Mouse (Mus musculus) limb, embryonic 14.5 days (tissue): ENCODE data around the gene Traf5. TPM values are rescaled to one million over a fixed set of nuclear protein-coding genes. Genes with fewer than 3 reads are reported as not detected.

ENCODE experiments used
- ATAC-seq: fragments of 200-750 bp; cut with Nextera tagmentation; 2 replicates; pipeline ENCODE4 v1.8.0; 2017; ENCODE audit warnings: low read depth, moderate number of reproducible peaks, moderate TSS enrichment; ENCODE audit not compliant: low FRiP score
- DNase-seq: peaks from one replicate; pipeline ENCODE4 v3.0.0-alpha.2; 2015; ENCODE audit warnings: low spot score
- H3K27ac ChIP-seq: fragments of 300-500 bp; sonication (generic); replicated peaks from 2 replicates; pipeline ENCODE4 v1.5.1; 2014; ENCODE audit warnings: low read depth, mild to moderate bottlenecking, low read length, moderate library complexity, mixed read lengths
- H3K27me3 ChIP-seq: fragments of 300-500 bp; sonication (generic); 2 replicates; pipeline ENCODE4 v1.6.1; 2014; ENCODE audit warnings: low read length, mixed read lengths; ENCODE audit not compliant: control insufficient read depth, insufficient read depth
- H3K36me3 ChIP-seq: fragments of 300-500 bp; sonication (generic); 2 replicates; pipeline ENCODE4 v1.6.1; 2014; ENCODE audit warnings: mild to moderate bottlenecking, low read length, moderate library complexity, mixed read lengths; ENCODE audit not compliant: control insufficient read depth, insufficient read depth
- H3K4me1 ChIP-seq: fragments of 300-500 bp; sonication (generic); 2 replicates; pipeline ENCODE4 v1.6.1; 2014; ENCODE audit warnings: antibody characterized with exemption, low read length, mixed read lengths; ENCODE audit not compliant: control insufficient read depth, insufficient read depth
- H3K4me2 ChIP-seq: fragments of 300-500 bp; sonication (generic); replicated peaks from 2 replicates; pipeline ENCODE4 v1.6.1; 2014; ENCODE audit warnings: low read depth, mild to moderate bottlenecking, low read length, moderate library complexity; ENCODE audit not compliant: severe bottlenecking
- H3K4me3 ChIP-seq: fragments of 300-500 bp; sonication (generic); replicated peaks from 2 replicates; pipeline ENCODE4 v1.5.1; 2014; ENCODE audit warnings: low read length
- H3K9ac ChIP-seq: fragments of 300-500 bp; sonication (generic); 2 replicates; pipeline ENCODE4 v1.6.1; 2014; ENCODE audit warnings: mild to moderate bottlenecking, low read depth, low read length, moderate library complexity; ENCODE audit not compliant: severe bottlenecking
- H3K9me3 ChIP-seq: fragments of 300-500 bp; sonication (generic); 2 replicates; pipeline ENCODE4 v1.6.1; 2016; ENCODE audit warnings: low read length; ENCODE audit not compliant: control insufficient read depth
- POLR2A ChIP-seq: fragments of 200-500 bp; IDR thresholded peaks from 2 replicates; pipeline ENCODE4 v1.8.0; 2012; ENCODE audit warnings: inconsistent platforms, mild to moderate bottlenecking, moderate library complexity, borderline replicate concordance; ENCODE audit not compliant: insufficient read depth, insufficient read length; ENCODE audit errors: extremely low read depth
- WGBS: fragments of 180-500 bp; shearing (Covaris S2); extraction: QIAGEN DNeasy Blood & Tissue Kit; methylation state at CpG from one replicate; pipeline ENCODE4 v1.1.7; 2014; 5-methylcytosine and 5-hydroxymethylcytosine counted together
- polyA plus RNA-seq, 2 experiments: library from polyadenylated mRNA; depleted of rRNA in 1 of 2; stranded (reverse) in 1 of 2; unstranded in 1 of 2; fragments of >200 nt; fragmentation: Nextera tagmentation in 1 of 2; extraction: Ambion mirVana in 1 of 2; gene quantifications; 2 replicates each; pipeline versions ENCODE4 v1.2.1 to v1.2.3; 2012 to 2014

The Traf5 gene
- polyA plus RNA-seq, 2 experiments = 19.1 to 21.0 TPM

GRCm38 (mm10) chr1:191992040-191992780 is 100.1 kb downstream of the Traf5 start:
- H3K9ac ChIP-seq = no peak overlapping the region
- H3K27me3 ChIP-seq = no peaks in the 10 kb centered on the region
- H3K4me2 ChIP-seq = no peak overlapping the region

GRCm38 (mm10) chr1:191989994-191990393 is 102.4 kb downstream of the Traf5 start:
- no peaks in the 10 kb centered on the region for H3K27me3 ChIP-seq
- H3K36me3 ChIP-seq = no peaks in the 10 kb centered on the region
- DNase-seq (peak; percentile 99), ATAC-seq (peak; percentile 98)
- no peaks in the 10 kb centered on the region for H3K9me3 ChIP-seq
- TF ChIP-seq POLR2A = 0 out of 2 replicates have a peak, but pooled peaks have one; percentile 61
- peak overlapping the region; percentile 76 for H3K27ac ChIP-seq
- under 1% methylated on average over 22 of the region's 22 CpGs for WGBS
- peak overlapping the region; percentile 63 for H3K9ac ChIP-seq
- no peaks in the 10 kb centered on the region for H3K4me1 ChIP-seq
- peak overlapping the region; percentile 55 for H3K4me2 ChIP-seq
- peak overlapping the region; percentile 49 for H3K4me3 ChIP-seq

More at GRCm38 (mm10) chr1:191992040-191992780, 100.1 kb downstream of the Traf5 start:
- H3K4me3 ChIP-seq = no peak overlapping the region
- no peak for TF ChIP-seq POLR2A
- no peak for DNase-seq
- no peak overlapping the region for H3K27ac ChIP-seq
- H3K36me3 ChIP-seq = no peaks in the 10 kb centered on the region
- H3K4me1 ChIP-seq = no peaks in the 10 kb centered on the region
- ATAC-seq = no peak
- H3K9me3 ChIP-seq = no peaks in the 10 kb centered on the region
- 69% methylated on average over 7 of the region's 7 CpGs for WGBS

DNA sequence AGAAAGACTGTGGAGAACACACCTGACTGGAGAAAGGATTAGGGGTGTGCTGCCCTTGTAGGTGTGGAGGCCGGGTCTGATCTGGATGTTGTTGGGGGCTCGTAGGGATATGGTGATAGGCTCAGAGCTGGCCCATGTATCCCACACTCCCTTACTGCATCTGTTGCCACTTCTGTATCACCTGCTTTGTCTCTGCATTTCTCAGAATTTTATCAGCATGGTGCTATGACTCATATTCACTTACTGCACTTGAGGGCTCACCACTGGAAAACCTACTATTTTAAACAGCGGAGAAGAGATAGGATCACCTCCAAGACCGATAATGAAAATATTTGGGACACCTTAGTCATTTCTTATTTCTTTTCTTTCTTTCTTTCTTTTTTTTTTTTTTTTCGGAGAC is 103.3 kb downstream of the Traf5 start:
- no peak for TF ChIP-seq POLR2A
- H3K9ac ChIP-seq = no peak overlapping the region
- H3K4me2 ChIP-seq = peak overlapping the region; percentile 55
- no peaks in the 10 kb centered on the region for H3K36me3 ChIP-seq
- no peaks in the 10 kb centered on the region for H3K4me1 ChIP-seq
- no peaks in the 10 kb centered on the region for H3K9me3 ChIP-seq
- H3K4me3 ChIP-seq = peak overlapping the region; percentile 49; the same call in 1 of the 2 replicates
- no peak overlapping the region for H3K27ac ChIP-seq
- 90% methylated on average over 5 of the region's 5 CpGs for WGBS
- DNase-seq (no peak), ATAC-seq (no peak)
- no peaks in the 10 kb centered on the region for H3K27me3 ChIP-seq

GRCm38 (mm10) chr1:191988646-191989045 is 103.7 kb downstream of the Traf5 start:
- no peak overlapping the region for H3K4me3 ChIP-seq
- no peak overlapping the region for H3K9ac ChIP-seq
- H3K4me2 ChIP-seq = no peak overlapping the region
- 94% methylated on average over 3 of the region's 3 CpGs for WGBS
- H3K27ac ChIP-seq = no peak overlapping the region
- no peak for DNase-seq
- no peaks in the 10 kb centered on the region for H3K27me3 ChIP-seq
- no peaks in the 10 kb centered on the region for H3K36me3 ChIP-seq
- no peaks in the 10 kb centered on the region for H3K4me1 ChIP-seq
- no peak for ATAC-seq
- TF ChIP-seq POLR2A = no peak
- H3K9me3 ChIP-seq = no peaks in the 10 kb centered on the region

- no peaks in the 10 kb centered on the region for H3K36me3 ChIP-seq
- ATAC-seq (no peak), DNase-seq (no peak)
- WGBS = 49% methylated on average over 5 of the region's 5 CpGs
- H3K4me3 ChIP-seq = no peak overlapping the region
- no peak overlapping the region for H3K4me2 ChIP-seq
- H3K9ac ChIP-seq = no peak overlapping the region
- no peaks in the 10 kb centered on the region for H3K27me3 ChIP-seq
- TF ChIP-seq POLR2A = no peak
- H3K27ac ChIP-seq = no peak overlapping the region
- no peaks in the 10 kb centered on the region for H3K4me1 ChIP-seq
- no peaks in the 10 kb centered on the region for H3K9me3 ChIP-seq
Measured at GRCm38 (mm10) chr1:191987481-191987769, 104.9 kb downstream of the Traf5 start.
